Mouse (Mus musculus): ENCODE data around the gene Ptpn11.
"Not testable (repeated sequence)": the region's sequence is repeated elsewhere in the genome, so short reads cannot be mapped to it uniquely, and the experiment has no call there.

Ptpn11 gene

DNA sequence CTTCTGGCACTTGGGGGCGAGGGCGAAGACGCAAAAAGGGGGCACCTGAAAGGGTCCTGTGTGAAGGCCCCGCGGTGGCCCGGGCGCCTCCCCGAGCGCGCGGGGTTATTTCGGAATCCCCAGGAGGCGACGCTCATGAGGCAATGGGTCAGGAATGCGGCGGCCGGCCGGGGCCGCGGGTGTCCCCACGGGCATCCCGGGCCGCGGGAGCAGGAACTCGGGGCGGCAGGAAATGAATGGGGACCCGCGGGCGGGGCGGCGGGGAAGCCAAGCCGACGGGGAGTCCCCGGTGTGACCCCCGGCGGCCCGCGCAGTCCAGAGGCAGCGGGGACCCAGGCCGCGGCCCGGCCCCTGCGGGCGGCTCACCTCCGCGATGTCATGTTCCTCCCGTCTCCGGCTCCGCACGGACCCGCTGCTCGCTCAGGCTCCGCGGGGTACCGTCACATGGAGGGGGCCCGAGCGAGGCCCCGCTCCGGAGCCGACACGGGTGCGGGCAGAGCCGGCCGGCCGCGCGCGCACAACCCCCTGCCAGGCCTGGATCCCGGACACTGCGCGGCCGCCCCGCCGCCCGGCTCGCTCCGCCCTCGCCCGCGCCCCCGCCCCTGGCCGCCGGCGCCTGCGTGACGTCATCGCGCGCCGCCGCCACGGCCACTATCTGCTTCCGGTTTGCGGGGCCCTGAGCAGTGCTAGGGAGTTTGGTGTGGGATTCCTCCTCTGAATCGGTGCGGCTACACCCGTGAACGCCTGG lies at the start of gene Ptpn11:
Ptpn11 (minus strand) TSS at position 562 of the 748 bp plus-strand sequence.
- peak; percentile 89 for DNase-seq (ENCODE audit: low spot score)

DNA sequence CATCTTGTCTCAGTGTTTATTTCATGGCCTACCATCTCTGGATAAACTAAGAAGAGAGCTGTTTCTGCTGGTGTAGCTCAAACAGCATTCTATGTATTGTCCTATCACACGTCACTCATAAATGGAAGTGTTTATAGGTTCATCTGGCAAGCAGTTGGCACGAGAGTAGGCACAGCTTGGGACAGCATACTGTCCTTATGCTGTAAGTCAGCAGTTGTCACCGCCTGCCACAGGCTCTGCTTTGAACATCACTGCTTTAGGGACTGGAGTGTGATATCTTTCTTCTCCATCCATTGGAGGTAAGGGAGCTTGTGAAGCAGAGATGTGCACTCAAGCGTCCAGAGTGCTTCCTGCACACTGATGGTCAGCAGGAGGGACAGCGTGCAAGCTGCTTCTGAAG lies 48.6 kb upstream of the Ptpn11 start:
- no peak for DNase-seq (ENCODE audit: low spot score)

GRCm38 (mm10) chr5:121238208-121238607 lies 47.0 kb upstream of the Ptpn11 start:
- no peak for DNase-seq (ENCODE audit: low spot score)

GRCm38 (mm10) chr5:121236171-121236570 lies 45.0 kb upstream of the Ptpn11 start:
- DNase-seq (ENCODE audit: low spot score): no peak

- DNase-seq (ENCODE audit: low spot score): no peak
Observed at GRCm38 (mm10) chr5:121233726-121234125, 42.5 kb upstream of the Ptpn11 start.

DNA sequence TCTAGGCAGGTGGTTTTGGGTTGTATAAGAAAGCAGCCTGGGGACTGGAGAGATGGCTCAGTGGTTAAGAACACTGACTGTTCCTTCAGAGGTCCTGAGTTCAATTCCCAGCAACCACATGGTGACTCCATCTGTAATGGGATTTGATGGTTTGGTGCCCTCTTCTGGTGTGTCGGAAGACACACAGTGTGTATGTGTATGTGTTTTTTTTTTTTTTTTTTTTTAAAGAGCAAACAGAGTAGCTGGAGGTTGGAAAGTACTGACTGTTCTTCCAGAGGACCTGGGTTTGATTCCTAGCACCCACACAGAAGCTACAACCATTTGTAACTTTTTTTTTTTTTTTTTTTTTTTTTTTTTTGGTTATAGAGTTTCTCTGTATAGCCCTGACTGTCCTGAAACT lies 41.6 kb upstream of the Ptpn11 start:
- DNase-seq (ENCODE audit: low spot score): no peak

DNA sequence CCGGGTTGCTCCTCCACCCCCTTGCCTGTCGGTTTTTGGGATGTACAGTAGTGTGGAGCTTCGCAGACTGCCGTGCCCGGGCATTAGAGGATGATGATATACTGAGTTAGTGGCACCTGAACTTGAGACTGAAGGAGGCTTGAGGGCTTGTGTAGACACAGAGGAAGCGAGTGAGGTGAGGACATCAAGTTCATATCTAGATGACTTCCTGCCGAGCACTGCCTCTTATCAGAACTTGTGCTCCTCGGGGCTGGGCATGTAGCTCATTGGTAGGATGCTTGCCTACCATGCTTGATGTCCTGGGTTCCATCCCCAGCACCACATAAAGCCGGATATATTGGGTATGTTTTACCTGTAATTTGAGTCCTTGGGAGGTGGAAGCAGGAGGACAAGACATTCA lies 39.6 kb upstream of the Ptpn11 start:
- DNase-seq (ENCODE audit: low spot score): no peak

DNA sequence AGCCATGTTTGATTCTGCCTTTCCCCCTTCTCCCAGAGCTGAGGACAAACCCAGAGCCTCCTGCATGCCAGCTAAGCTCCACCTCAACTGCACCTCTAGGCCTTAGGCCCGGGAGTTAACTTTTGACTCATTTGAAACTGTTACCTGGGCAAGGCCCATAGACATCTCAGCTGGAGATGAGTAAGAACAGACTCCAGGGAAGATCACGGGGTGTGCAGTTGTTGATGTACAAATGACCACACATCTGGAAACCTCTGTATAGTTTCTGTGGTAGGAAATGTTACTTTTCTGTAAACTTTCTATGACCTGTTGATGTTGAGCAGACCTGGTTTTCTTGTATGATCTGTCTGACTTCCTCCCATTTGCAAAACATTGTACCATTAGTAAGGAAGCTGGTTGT lies 38.0 kb upstream of the Ptpn11 start:
- DNase-seq (ENCODE audit: low spot score): no peak

- not testable (repeated sequence) for DNase-seq (ENCODE audit: low spot score)
Observed at GRCm38 (mm10) chr5:121227330-121227729, 36.1 kb upstream of the Ptpn11 start.

GRCm38 (mm10) chr5:121226845-121227244 lies 35.6 kb upstream of the Ptpn11 start:
- DNase-seq (ENCODE audit: low spot score): no peak

- no peak for DNase-seq (ENCODE audit: low spot score)
Observed at GRCm38 (mm10) chr5:121226406-121226805, 35.2 kb upstream of the Ptpn11 start.

DNA sequence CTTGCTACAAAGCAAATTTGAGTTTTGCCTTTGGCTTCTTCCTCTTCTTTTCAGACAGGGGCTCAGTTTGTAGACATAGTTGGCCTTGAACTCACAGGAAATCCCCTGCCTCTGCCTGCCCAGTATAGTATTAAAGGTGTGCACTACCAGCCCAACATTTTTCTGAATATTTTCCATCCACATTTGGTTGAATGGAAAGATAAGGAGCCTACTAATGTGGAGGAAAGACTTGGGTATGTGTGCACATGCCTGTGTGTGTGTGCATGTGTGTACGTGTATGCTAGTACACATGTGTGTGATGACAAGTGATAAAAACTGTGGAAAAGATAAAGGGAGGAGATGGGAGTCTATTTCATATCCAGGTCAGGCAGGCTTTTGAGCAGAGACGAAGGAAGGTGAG lies 34.7 kb upstream of the Ptpn11 start:
- no peak for DNase-seq (ENCODE audit: low spot score)

GRCm38 (mm10) chr5:121224856-121225255 lies 33.7 kb upstream of the Ptpn11 start:
- DNase-seq (ENCODE audit: low spot score): no peak

GRCm38 (mm10) chr5:121224020-121224419 lies 32.8 kb upstream of the Ptpn11 start:
- DNase-seq (ENCODE audit: low spot score): not testable (repeated sequence)

- DNase-seq (ENCODE audit: low spot score): no peak
Observed at GRCm38 (mm10) chr5:121221328-121221850, 30.2 kb upstream of the Ptpn11 start.

GRCm38 (mm10) chr5:121220732-121221301 lies 29.6 kb upstream of the Ptpn11 start:
- DNase-seq (ENCODE audit: low spot score): no peak

DNA sequence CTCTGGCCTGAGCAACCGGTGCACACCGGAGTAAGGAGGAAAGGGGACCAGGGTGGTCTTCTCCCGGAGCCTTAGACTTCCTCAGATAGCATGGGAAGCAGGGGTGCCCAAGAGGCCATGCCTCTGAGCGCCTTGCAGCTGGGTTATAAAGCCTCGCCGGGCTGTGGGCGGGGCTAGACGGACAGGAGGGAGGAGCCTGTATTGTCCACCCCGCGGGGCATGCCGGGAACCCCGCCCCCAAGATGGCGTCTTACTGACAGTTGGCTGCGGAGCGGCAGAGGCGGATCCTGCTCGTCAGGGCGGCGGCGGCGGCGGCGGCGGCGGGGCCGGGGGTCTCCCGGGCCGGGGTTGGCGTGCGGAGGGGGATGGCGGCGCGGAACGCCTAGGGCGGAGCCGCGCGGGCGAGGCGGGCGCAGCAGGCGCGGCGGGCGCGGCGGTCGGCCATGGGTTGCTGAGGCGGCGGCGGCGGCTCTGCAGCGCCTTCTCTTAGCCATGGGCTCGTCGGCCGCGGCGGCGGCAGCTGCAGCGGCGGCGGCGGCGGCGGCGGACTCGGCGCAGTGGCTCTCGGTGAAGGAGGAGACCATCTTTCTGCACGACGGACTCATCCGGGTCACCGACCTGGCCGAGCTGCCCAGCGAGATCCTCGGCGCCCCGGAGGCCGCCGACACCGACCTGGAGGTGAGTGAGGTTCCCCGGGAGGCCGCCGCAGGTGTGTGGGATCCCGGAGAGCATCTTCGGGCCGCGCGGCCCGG lies 29.0 kb upstream of the Ptpn11 start, which contains the start of gene Hectd4:
Hectd4 (plus strand) TSS at position 240 of the 752 bp plus-strand sequence.
- DNase-seq (ENCODE audit: low spot score): peak; percentile 97

DNA sequence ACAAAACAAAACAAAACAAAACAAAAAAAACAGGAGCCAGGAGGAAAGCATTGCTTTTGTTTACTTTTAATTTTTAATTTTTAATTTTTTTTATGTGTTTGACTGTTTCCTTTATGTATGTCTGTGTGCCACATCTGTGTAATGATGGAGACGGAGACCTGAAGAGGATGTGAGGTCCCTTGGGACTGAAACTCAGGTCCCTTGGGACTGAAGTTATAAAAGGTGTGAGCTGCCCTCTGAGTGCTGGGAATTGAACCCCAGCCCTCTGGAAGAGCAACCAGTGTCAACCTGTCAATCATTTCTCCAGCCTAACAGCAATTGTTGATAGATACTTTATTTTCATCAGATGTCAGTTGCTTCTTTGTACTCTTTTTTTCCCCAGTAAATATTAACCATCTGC lies 28.0 kb upstream of the Ptpn11 start:
- DNase-seq (ENCODE audit: low spot score): no peak

GRCm38 (mm10) chr5:121217313-121217634 lies 26.1 kb upstream of the Ptpn11 start:
- DNase-seq (ENCODE audit: low spot score): no peak

- not testable (repeated sequence) for DNase-seq (ENCODE audit: low spot score)
Observed at GRCm38 (mm10) chr5:121216584-121217312, 25.6 kb upstream of the Ptpn11 start.

- peak; percentile 40 for DNase-seq (ENCODE audit: low spot score)
Observed at GRCm38 (mm10) chr5:121216126-121216446, 24.9 kb upstream of the Ptpn11 start.

DNA sequence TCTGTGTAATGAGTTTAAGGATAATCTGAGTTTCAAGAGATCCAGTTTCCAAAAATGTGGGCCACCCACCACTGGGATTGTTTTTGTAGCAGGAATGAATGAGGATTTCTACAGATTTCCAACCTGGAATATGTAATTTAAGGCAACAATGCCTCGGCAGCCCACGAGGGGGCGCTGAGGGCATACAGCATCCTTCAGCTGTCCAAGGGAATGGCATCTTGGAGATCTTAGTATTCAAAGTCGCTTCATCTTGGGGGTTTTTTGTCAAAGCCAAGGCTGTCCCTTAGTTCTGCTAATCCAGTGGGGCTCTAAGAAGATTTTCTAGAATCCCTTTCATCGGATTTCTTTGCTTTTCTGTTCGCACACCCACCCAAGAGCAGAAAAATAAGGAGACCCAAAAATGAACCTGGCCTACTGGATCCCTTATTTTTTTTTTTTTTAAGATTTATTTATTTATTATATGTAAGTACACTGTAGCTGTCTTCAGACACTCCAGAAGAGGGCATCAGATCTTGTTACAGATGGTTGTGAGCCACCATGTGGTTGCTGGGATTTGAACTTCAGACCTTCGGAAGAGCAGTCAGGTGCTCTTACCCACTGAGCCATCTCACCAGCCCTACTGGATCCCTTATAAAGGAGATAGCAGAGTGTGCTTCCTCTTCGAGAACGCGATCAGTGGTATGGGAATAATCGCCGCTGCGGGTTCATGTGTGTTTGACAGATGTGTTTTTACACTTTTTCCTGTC lies 24.4 kb upstream of the Ptpn11 start:
- peak; percentile 69 for DNase-seq (ENCODE audit: low spot score)
